Mouse (Mus musculus) MEL (cell line): ENCODE data around the gene Entpd5.

Experiments used
- CHD2 ChIP-seq: IDR thresholded peaks from 2 replicates; pipeline ENCODE4 v1.6.1; 2011; ENCODE audit warnings: low read length, improper control_type of control experiment
- ELF1 ChIP-seq: IDR thresholded peaks from 2 replicates; pipeline ENCODE4 v1.6.1; 2014; ENCODE audit warnings: low read depth, mild to moderate bottlenecking, inconsistent platforms, low read length, improper control_type of control experiment, moderate library complexity
- MYB ChIP-seq: IDR thresholded peaks from 2 replicates; pipeline ENCODE4 v1.6.1; 2011; ENCODE audit warnings: mild to moderate bottlenecking, low read depth, low read length, improper control_type of control experiment
- POLR2A ChIP-seq, 2 experiments: IDR thresholded peaks; 2 replicates each; pipeline ENCODE4 v1.6.1; 2011 to 2012; ENCODE audit warnings: low read length in 2 of 2, mild to moderate bottlenecking in 2 of 2, control low read depth in 1 of 2, improper control_type of control experiment in 1 of 2, low read depth in 1 of 2, moderate library complexity in 1 of 2; ENCODE audit not compliant: control insufficient read depth in 1 of 2, insufficient read depth in 1 of 2, poor library complexity in 1 of 2

GRCm38 (mm10) chr12:84400653-84401052 is 8.2 kb downstream of the Entpd5 start:
- TF ChIP-seq ELF1 (no peak), CHD2 (no peak), POLR2A (IDR thresholded peaks at IDR 0.05; ENCODE audit: control insufficient read depth in 1 of 2, insufficient read depth in 1 of 2, low read depth in 1 of 2, low read length in 2 of 2, poor library complexity in 1 of 2) (no peak), MYB (no peak)
